8 mouse cellular contexts compared by ENCODE assay signal in genomic region chr1:194929972-194930355, GRCm38 (mm10). TPM values are rescaled to one million over a fixed set of nuclear protein-coding genes. Genes with fewer than 3 reads are reported as not detected.
DNase-seq lines count a peak whose midpoint lies in the region; ATAC-seq and TF ChIP-seq lines count a peak whose summit lies in the region.
"Had no signal": no experiment of that assay in that cellular context is flagged by ENCODE, and none has a peak within 500 bp of the region (broad histone marks: within the 10 kb centered on the region; RNA-seq: fewer than 3 reads in every experiment).

No protein-coding gene starts in this region.

- ATAC-seq in midbrain, postnatal 0 days (ENCODE audit: low FRiP score), result no peak
- no peak for ATAC-seq in midbrain, embryonic 15.5 days (replicated peaks)
- ATAC-seq in embryonic facial prominence, embryonic 13.5 days (ENCODE audit: insufficient number of reproducible peaks, insufficient read depth, low FRiP score, low TSS enrichment, low read depth), result peak; percentile 62; the same call in 1 of the 2 replicates
- ATAC-seq in heart, postnatal 0 days (ENCODE audit: insufficient read depth, low read depth), result peak; percentile 36; the same call in 1 of the 2 replicates
- ATAC-seq in stomach, postnatal 0 days (ENCODE audit: low FRiP score, low TSS enrichment), result peak; percentile 83; the same call in 1 of the 2 replicates
- no peak for ATAC-seq in hindbrain, embryonic 11.5 days (ENCODE audit: low FRiP score)

- no peak overlapping the region for H3K9ac ChIP-seq in midbrain, postnatal 0 days (replicated peaks; ENCODE audit: low read length, poor library complexity, severe bottlenecking)
- no peak overlapping the region for H3K9ac ChIP-seq in midbrain, embryonic 15.5 days
- no peak overlapping the region for H3K9ac ChIP-seq in embryonic facial prominence, embryonic 13.5 days
- H3K9ac ChIP-seq in heart, postnatal 0 days (replicated peaks; ENCODE audit: low read depth, low read length), result no peak overlapping the region
- no peak overlapping the region for H3K9ac ChIP-seq in stomach, postnatal 0 days (ENCODE audit: low read length)
- H3K9ac ChIP-seq in hindbrain, embryonic 11.5 days (ENCODE audit: low read depth, low read length), result no peak overlapping the region
- H3K9ac ChIP-seq: neural tube, embryonic 12.5 days had no signal

- no peak overlapping the region for H3K4me2 ChIP-seq in midbrain, postnatal 0 days (ENCODE audit: low read depth, low read length, poor library complexity, severe bottlenecking)
- no peak overlapping the region for H3K4me2 ChIP-seq in midbrain, embryonic 15.5 days
- H3K4me2 ChIP-seq in embryonic facial prominence, embryonic 13.5 days, result no peak overlapping the region
- no peak overlapping the region for H3K4me2 ChIP-seq in heart, postnatal 0 days (ENCODE audit: low read depth, low read length)
- H3K4me2 ChIP-seq in stomach, postnatal 0 days (replicated peaks; ENCODE audit: low read depth), result no peak overlapping the region
- H3K4me2 ChIP-seq in hindbrain, embryonic 11.5 days (replicated peaks; ENCODE audit: low read depth, low read length), result no peak overlapping the region
- H3K4me2 ChIP-seq: neural tube, embryonic 12.5 days had no signal

- no peak overlapping the region for H3K27ac ChIP-seq in midbrain, postnatal 0 days (ENCODE audit: low read depth, low read length)
- no peak overlapping the region for H3K27ac ChIP-seq in midbrain, embryonic 15.5 days
- peak overlapping the region; percentile 73 for H3K27ac ChIP-seq in embryonic facial prominence, embryonic 13.5 days
- H3K27ac ChIP-seq in heart, postnatal 0 days (ENCODE audit: low read depth), result peak overlapping the region; percentile 51
- H3K27ac ChIP-seq in stomach, postnatal 0 days (replicated peaks), result peak overlapping the region; percentile 61; the same call in 1 of the 2 replicates
- H3K27ac ChIP-seq in hindbrain, embryonic 11.5 days (ENCODE audit: low read depth, low read length), result no peak overlapping the region
- H3K27ac ChIP-seq: neural tube, embryonic 12.5 days had no signal

- no peaks in the 10 kb centered on the region for H3K36me3 ChIP-seq in midbrain, postnatal 0 days (ENCODE audit: insufficient read depth, low read length)
- H3K36me3 ChIP-seq in midbrain, embryonic 15.5 days (replicated peaks), result no peaks in the 10 kb centered on the region
- H3K36me3 ChIP-seq in embryonic facial prominence, embryonic 13.5 days, result no peaks in the 10 kb centered on the region
- H3K36me3 ChIP-seq in heart, postnatal 0 days (replicated peaks; ENCODE audit: control insufficient read depth, insufficient read depth, low read length), result no peaks in the 10 kb centered on the region
- H3K36me3 ChIP-seq in stomach, postnatal 0 days (ENCODE audit: control insufficient read depth, insufficient read depth, low read length), result no peaks in the 10 kb centered on the region
- no peaks in the 10 kb centered on the region for H3K36me3 ChIP-seq in hindbrain, embryonic 11.5 days (ENCODE audit: control insufficient read depth, insufficient read depth, low read length)
- H3K36me3 ChIP-seq: neural tube, embryonic 12.5 days had no signal

- TF ChIP-seq CTCF in midbrain, postnatal 0 days (IDR thresholded peaks at IDR 0.05), result no peak
- no peak for TF ChIP-seq CTCF in heart, postnatal 0 days (IDR thresholded peaks at IDR 0.05; ENCODE audit: low read depth)
- TF ChIP-seq CTCF in stomach, postnatal 0 days (IDR thresholded peaks at IDR 0.05; ENCODE audit: low read depth), result no peak

- 62% methylated on average over 1 of the region's 1 CpGs for WGBS in midbrain, postnatal 0 days
- 67% methylated on average over 1 of the region's 1 CpGs for WGBS in midbrain, embryonic 15.5 days
- WGBS in embryonic facial prominence, embryonic 13.5 days, result 9% methylated on average over 1 of the region's 1 CpGs
- WGBS in heart, postnatal 0 days, result 47% methylated on average over 1 of the region's 1 CpGs
- WGBS in stomach, postnatal 0 days, result 35% methylated on average over 1 of the region's 1 CpGs
- WGBS in hindbrain, embryonic 11.5 days, result 61% methylated on average over 1 of the region's 1 CpGs

- TF ChIP-seq EP300 in heart, postnatal 0 days (IDR thresholded peaks at IDR 0.05; ENCODE audit: low read depth), result no peak
- no peak for TF ChIP-seq EP300 in stomach, postnatal 0 days (optimal IDR thresholded peaks at IDR 0.05)

- no peaks in the 10 kb centered on the region for H3K9me3 ChIP-seq in midbrain, postnatal 0 days (ENCODE audit: low read length)
- H3K9me3 ChIP-seq in midbrain, embryonic 15.5 days, result no peaks in the 10 kb centered on the region
- no peaks in the 10 kb centered on the region for H3K9me3 ChIP-seq in embryonic facial prominence, embryonic 13.5 days
- no peaks in the 10 kb centered on the region for H3K9me3 ChIP-seq in heart, postnatal 0 days (replicated peaks; ENCODE audit: control insufficient read depth, low read length)
- H3K9me3 ChIP-seq in stomach, postnatal 0 days (ENCODE audit: control insufficient read depth, low read length), result no peaks in the 10 kb centered on the region
- H3K9me3 ChIP-seq in hindbrain, embryonic 11.5 days (ENCODE audit: control insufficient read depth, low read length), result no peaks in the 10 kb centered on the region
- H3K9me3 ChIP-seq: neural tube, embryonic 12.5 days had no signal

- no peaks in the 10 kb centered on the region for H3K4me1 ChIP-seq in midbrain, postnatal 0 days (ENCODE audit: insufficient read depth, low read length)
- H3K4me1 ChIP-seq in midbrain, embryonic 15.5 days, result no peaks in the 10 kb centered on the region
- H3K4me1 ChIP-seq in embryonic facial prominence, embryonic 13.5 days, result peaks cover 24% of the 10 kb centered on the region
- H3K4me1 ChIP-seq in heart, postnatal 0 days (ENCODE audit: control insufficient read depth, insufficient read depth), result peaks cover 24% of the 10 kb centered on the region
- H3K4me1 ChIP-seq in stomach, postnatal 0 days (replicated peaks; ENCODE audit: control insufficient read depth, insufficient read depth), result 0 out of 2 replicates have a peak, but pooled peaks cover 2% of the 10 kb centered on the region
- H3K4me1 ChIP-seq in hindbrain, embryonic 11.5 days (replicated peaks; ENCODE audit: control insufficient read depth, insufficient read depth, low read length), result no peaks in the 10 kb centered on the region
- H3K4me1 ChIP-seq: neural tube, embryonic 12.5 days had no signal

- no peak overlapping the region for H3K4me3 ChIP-seq in midbrain, postnatal 0 days (ENCODE audit: low read depth, low read length)
- no peak overlapping the region for H3K4me3 ChIP-seq in midbrain, embryonic 15.5 days
- no peak overlapping the region for H3K4me3 ChIP-seq in embryonic facial prominence, embryonic 13.5 days
- no peak overlapping the region for H3K4me3 ChIP-seq in heart, postnatal 0 days (ENCODE audit: low read depth, low read length)
- no peak overlapping the region for H3K4me3 ChIP-seq in stomach, postnatal 0 days (ENCODE audit: low read depth, low read length)
- no peak overlapping the region for H3K4me3 ChIP-seq in hindbrain, embryonic 11.5 days (ENCODE audit: low read depth, low read length)
- H3K4me3 ChIP-seq: neural tube, embryonic 12.5 days had no signal

- H3K27me3 ChIP-seq in midbrain, postnatal 0 days (ENCODE audit: insufficient read depth, low read length), result no peaks in the 10 kb centered on the region
- no peaks in the 10 kb centered on the region for H3K27me3 ChIP-seq in midbrain, embryonic 15.5 days (replicated peaks)
- no peaks in the 10 kb centered on the region for H3K27me3 ChIP-seq in embryonic facial prominence, embryonic 13.5 days
- no peaks in the 10 kb centered on the region for H3K27me3 ChIP-seq in heart, postnatal 0 days (ENCODE audit: control insufficient read depth, insufficient read depth, low read length)
- no peaks in the 10 kb centered on the region for H3K27me3 ChIP-seq in stomach, postnatal 0 days (ENCODE audit: control insufficient read depth, insufficient read depth, low read length)
- no peaks in the 10 kb centered on the region for H3K27me3 ChIP-seq in hindbrain, embryonic 11.5 days (ENCODE audit: control insufficient read depth, insufficient read depth, low read length)
- H3K27me3 ChIP-seq: neural tube, embryonic 12.5 days had no signal

- peak; percentile 20 for DNase-seq in midbrain, postnatal 0 days (ENCODE audit: low spot score)
- no peak for DNase-seq in heart, postnatal 0 days (ENCODE audit: low spot score)
- DNase-seq in stomach, postnatal 0 days (ENCODE audit: low spot score), result no peak
- no peak for DNase-seq in hindbrain, embryonic 11.5 days (ENCODE audit: low spot score)
- no peak for DNase-seq in cerebellum, postnatal 14 days

RNA-seq across cellular contexts. Expression of gene Cd34, which starts 8.7 kb away (rescaled TPM):
- 18.5 and 23.9 TPM in 2 replicates for total RNA-seq in midbrain, postnatal 0 days (2014; rRNA removed)
- 17.6 and 20.3 TPM in 2 replicates for polyA plus RNA-seq in midbrain, postnatal 0 days (2015; fragmentation: Nextera tagmentation; extraction: Ambion mirVana)
- polyA plus RNA-seq in midbrain, embryonic 15.5 days (2015; fragmentation: Nextera tagmentation; extraction: Ambion mirVana), result 28.0 TPM in 2 replicates
- polyA plus RNA-seq in embryonic facial prominence, embryonic 13.5 days (2015; fragmentation: Nextera tagmentation; extraction: Ambion mirVana), result 60.5 and 62.9 TPM in 2 replicates
- total RNA-seq in heart, postnatal 0 days (2014; rRNA removed; ENCODE audit: low replicate concordance), result 173 and 187 TPM in 2 replicates
- 116 and 128 TPM in 2 replicates for polyA plus RNA-seq in heart, postnatal 0 days (2015; fragmentation: Nextera tagmentation; extraction: Ambion mirVana)
- polyA plus RNA-seq in stomach, postnatal 0 days (2015; fragmentation: Nextera tagmentation; extraction: Ambion mirVana), result 49.9 and 54.8 TPM in 2 replicates
- 55.3 and 58.3 TPM in 2 replicates for polyA plus RNA-seq in hindbrain, embryonic 11.5 days (2014; fragmentation: Nextera tagmentation; extraction: Ambion mirVana)

Comparison
In these comparisons a context has a peak if more than half of its experiments do, and no peak if none do; other contexts are left out.
1. ATAC-seq: peak in embryonic facial prominence, embryonic 13.5 days (single experiment), heart, postnatal 0 days (single experiment) and stomach, postnatal 0 days (single experiment); none in midbrain, postnatal 0 days (single experiment), midbrain, embryonic 15.5 days (single experiment) and hindbrain, embryonic 11.5 days (single experiment).
2. H3K27ac ChIP-seq: peak in embryonic facial prominence, embryonic 13.5 days (single experiment), heart, postnatal 0 days (single experiment) and stomach, postnatal 0 days (single experiment); none in midbrain, postnatal 0 days (single experiment), midbrain, embryonic 15.5 days (single experiment) and hindbrain, embryonic 11.5 days (single experiment).